Mouse (Mus musculus) yolk sac, embryonic 10.5 days (tissue): ENCODE measurements around the gene Adra2b.

Experiments
- DNase-seq: peaks from one replicate; pipeline ENCODE4 v3.0.0-alpha.2; 2017; ENCODE audit warnings: low spot score

Gene Adra2b

GRCm38 (mm10) chr2:127362459-127363281 lies at the start of gene Adra2b:
TSS of gene Adra2b (plus strand) at chr2:127363208.
- peak; percentile 82 for DNase-seq

DNA sequence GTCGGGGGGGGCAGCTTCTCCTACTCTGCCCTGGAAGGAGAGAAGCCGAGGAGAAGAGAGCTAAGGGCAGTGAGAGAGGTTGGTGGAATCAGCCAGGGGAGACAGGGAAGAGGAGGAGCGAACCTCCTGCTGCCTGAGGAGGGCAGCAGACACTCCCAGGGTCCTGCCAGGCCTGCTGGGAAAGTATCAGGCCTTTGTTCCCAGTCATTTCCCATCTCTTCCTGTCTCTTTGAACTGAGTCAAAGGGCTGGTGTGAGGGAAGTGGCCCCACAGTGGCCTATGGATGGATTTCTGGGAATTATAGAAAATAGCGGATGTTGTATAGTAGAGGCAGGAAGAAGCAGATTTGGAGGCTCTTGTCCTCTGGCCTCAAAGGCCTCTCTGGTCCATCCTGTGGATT lies 49.1 kb upstream of the Adra2b start:
- DNase-seq: no peak

DNA sequence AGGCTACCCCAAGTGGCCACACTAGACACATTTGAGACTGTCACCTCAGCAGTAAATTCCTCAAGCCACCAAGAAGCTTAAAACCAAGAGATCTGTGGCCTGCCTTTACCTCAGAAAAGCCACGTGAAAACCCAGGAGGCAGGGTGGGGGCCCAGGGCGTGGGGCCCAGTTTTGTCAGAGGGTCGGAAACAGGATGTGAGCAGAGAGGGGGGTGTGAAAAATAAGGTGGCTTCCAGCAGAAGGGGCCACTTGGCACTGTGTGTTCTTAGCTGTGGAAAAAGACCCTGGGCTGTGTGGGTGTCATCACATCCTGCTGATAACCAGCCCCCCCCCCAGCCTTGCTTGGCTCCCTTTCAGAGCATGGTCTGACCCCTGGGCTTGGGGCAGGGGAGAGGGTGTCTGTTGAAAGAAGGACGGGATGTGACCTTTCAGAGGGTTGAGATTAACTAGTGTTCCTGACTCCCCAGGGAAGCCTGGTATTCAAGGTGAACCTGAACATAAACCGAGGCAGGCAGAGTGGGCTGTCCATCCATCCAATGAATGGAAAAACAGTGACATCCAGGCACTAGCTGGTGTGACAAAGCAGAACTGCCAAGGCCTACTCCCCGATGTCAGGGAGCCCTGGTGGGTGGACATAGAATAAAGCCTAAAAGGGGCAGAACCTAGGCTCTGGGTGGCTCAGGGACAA lies 48.4 kb upstream of the Adra2b start:
- no peak for DNase-seq

GRCm38 (mm10) chr2:127315155-127315470 lies 47.9 kb upstream of the Adra2b start:
- DNase-seq: no peak

GRCm38 (mm10) chr2:127316431-127316830 lies 46.6 kb upstream of the Adra2b start:
- DNase-seq: no peak

DNA sequence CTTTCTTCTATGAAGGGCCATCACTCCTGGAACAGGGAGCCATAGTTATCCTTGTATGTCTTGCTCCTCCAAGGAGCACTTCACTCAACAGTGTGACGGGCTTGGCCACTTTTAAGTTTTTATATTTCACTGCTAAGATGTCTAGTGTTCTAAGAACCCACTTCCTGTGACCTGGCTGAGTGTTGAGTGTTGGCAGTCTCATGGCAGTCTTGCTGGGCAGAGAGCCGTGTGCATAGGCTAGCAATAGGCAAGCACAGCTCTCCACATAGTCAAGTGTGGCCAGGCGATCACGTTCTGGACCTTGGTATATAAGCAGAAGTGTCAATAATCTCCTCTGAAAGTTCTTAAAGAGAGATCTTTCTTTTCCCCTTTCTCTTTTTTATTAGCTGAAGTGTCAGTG lies 44.9 kb upstream of the Adra2b start:
- DNase-seq: no peak

- DNase-seq: no peak
These were observed 43.9 kb upstream of the Adra2b start for GRCm38 (mm10) chr2:127319071-127319470.

DNA sequence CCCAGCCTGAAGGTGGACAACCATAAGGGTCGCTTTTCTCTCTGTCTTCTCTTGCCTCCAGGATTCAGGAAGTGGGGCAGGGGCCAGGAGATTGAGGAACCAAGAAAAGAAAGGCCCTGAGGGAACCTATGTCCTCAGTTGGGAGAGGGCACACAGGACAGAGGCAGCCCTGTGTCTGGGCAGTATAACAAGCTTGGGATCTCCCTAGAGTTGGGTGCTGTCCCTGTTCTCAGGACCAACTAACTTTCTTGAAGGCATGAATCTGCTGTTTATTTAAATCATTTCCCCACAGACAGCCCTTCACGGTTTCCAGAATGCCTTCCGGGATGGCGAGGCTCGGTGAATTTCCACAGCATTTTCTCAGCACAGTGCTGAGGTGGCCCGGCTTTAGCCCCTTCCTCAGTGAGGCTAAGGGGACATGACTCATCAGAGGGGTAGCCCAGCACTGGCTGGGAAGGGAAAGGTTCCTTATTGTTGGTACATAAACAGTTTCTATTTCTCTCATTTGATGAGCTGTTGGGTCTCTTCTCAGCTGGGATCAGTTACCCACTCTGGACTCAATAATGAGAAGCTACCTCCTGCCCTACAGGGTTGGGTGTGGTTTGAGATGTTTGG lies 40.2 kb upstream of the Adra2b start:
- no peak for DNase-seq

DNA sequence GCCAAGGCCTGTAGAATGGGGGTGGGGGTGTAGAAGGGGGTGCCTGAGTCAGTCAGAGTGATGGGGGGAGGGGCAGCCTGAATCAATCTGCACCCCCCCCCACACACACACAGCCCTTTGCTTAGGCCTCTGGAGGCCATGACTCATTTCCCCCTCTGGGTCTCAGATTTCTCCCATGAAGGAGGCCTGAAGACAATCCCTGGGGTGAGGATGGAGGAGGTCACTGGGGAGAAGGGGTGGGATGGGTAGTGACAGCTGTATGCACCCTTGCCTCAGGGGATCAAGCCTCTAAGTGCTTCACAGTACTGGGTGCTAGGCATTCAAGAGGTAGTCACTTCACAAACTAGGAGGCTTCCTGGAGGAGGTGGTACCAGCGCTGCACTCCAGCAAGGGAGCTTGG lies 39.3 kb upstream of the Adra2b start:
- DNase-seq: no peak

- no peak for DNase-seq
These were observed 38.6 kb upstream of the Adra2b start for GRCm38 (mm10) chr2:127324456-127324855.

GRCm38 (mm10) chr2:127328090-127328851 lies 34.7 kb upstream of the Adra2b start:
- DNase-seq: peak; percentile 25

GRCm38 (mm10) chr2:127332807-127333570 lies 30.0 kb upstream of the Adra2b start:
- no peak for DNase-seq

DNA sequence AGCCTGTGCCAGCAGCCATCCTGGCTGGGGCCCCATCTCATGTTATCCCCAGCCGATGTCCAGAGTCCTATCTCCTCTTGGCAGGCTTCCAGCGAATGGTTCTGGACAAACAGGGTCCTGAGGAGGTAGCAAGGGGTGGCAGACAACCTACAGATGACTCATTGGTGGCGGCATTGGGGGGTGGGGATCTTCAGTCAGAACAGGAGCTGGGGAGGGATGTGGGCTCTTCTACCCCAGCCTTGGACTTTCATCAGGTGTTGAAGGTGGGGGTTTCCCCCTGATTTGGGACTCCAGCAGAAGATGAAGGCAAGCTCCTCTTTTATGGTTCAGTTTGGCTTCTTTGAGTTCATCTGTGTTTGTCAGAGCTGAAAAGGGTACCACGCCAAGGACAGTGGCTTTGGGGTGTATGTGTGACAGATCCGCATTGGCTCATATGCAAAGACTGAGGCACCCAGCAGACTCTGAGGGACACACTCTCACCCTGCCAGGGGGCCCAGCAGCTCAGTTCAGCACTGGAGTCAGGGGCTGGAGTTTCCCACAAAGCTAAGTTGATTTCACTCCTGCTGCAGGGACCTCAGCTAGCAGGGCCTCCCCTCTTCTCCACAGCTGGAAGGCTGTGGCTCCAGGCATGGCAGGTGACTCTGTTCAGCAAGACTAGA lies 28.9 kb upstream of the Adra2b start:
- no peak for DNase-seq

DNA sequence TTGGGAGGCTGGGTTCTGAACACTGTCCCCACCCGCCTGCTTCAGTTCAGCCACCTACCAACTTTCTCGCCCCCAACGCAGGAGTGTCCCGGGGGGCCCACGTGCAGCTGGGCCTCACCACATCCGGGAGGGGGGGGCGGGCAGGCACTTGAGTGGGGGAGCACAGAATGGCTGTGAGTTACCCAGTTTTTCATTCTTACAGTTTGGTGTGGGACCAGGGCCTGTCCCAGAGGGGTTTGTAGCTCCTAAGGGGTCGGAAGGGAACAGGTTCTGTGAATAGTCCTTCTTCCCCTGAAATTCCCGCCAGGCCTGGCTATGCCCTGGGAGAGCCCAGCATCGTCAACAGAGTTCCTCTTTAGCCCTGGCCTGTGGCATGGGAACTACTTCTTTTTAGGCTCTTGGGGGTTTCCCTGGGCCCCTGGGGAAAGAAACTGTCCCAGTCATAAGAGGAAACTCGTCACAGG lies 27.9 kb upstream of the Adra2b start:
- DNase-seq: no peak

DNA sequence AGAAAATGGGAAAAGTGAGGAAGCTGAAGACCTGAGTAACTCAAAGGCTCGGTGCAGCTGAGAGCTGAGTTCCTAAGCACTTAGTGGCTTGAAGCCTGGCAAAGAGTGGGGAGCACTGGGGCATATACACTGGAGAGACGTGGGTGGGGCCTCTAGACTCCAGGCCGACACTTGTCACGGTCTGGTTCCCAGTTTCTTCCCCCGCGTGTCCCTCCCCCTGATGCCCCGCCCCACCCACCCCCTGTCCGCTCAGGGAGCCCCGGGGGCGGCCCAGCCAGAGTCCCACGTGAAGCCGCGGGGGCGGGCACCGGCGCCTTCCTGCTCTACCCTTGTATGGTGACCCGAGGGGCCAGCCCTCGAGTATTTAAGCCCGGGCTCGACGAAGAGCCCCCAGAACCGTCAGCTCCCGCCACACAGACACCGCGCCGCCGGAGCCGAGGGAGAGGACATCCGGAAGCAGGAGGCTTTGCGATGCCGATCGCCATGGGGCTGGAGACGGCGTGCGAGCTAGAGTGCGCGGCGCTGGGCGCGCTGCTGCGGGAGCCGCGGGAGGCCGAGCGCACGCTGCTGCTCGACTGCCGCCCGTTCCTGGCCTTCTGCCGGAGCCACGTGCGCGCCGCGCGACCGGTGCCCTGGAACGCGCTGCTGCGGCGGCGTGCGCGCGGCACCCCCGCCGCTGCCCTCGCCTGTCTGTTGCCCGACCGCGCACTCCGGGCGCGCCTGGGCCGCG lies 27.1 kb upstream of the Adra2b start, which contains the start of gene Dusp2:
Dusp2 (plus strand) TSS at position 393 of the 730 bp plus-strand sequence.
- peak; percentile 66 for DNase-seq

- no peak for DNase-seq
These were observed 26.5 kb upstream of the Adra2b start for GRCm38 (mm10) chr2:127336497-127336832.

DNA sequence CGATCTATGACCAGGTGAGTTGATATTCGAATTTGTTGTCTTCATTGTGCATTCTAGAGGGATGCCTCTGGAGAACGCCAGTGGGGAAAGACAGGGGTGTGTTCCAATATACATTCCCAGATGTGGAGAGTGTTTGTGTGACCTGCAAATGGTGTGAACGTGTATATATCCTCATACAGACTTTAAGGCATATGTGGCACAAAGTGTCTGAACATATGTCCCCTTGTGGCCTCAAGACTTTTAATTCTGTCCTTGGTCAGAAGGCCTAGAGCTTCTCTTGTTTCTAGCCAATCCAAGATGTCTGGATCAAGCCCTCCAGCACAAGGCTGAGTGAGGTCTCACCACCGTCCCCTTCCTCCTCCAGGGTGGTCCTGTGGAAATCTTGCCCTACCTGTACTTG lies 26.1 kb upstream of the Adra2b start:
- no peak for DNase-seq

GRCm38 (mm10) chr2:127337531-127337930 lies 25.5 kb upstream of the Adra2b start:
- DNase-seq: no peak

DNA sequence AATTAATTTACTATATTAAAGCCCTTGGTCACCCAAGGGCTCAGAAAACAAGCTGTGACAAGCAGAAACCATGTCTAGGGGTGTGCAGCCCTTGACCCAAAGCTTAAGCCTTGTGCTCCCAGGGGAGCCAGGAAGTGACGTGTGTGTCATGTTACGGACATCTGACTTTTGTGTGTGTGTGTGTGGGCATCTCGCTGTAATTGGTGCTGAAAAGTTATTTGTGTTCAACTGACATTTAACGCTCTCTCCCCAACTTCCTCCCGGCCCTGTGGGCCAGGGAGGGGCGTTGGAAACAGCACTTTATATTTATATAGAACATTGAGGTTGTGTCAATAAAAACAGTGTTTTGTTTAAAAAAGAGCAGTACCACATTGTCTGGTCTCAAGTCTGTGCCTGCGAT lies 25.0 kb upstream of the Adra2b start:
- DNase-seq: no peak

DNA sequence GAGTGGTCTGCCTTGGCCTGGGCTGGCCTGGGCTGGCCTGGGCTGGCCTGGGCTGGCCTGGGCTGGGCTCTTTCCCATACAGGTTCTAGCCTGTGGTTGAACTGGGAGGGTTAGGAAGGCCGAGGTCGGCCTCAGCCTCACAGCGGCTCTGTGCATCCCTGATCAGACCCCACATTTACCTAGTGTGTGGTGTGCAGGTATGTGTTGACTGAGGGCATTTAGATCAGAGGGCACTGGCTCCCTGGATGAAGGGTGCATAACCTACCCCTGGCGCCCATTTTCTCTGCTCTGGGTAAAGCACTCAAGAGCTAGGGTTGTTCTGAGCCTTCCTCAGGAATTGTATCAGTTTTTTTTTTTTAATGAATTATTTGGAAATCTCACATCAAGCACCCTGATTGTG lies 24.6 kb upstream of the Adra2b start, which contains the start of gene Astl:
Astl (plus strand) TSS at position 224 of the 400 bp plus-strand sequence.
- no peak for DNase-seq
